Comparison of ENCODE assay signal across 11 mouse cellular contexts in genomic region chr11:23013580-23014294, GRCm38 (mm10). TPM values are rescaled to one million over a fixed set of nuclear protein-coding genes. Genes with fewer than 3 reads are reported as not detected.
A peak's percentile ranks its signal among the peaks of the same experiment; 100 is the strongest.
DNase-seq lines count a peak whose midpoint lies in the region; ATAC-seq and TF ChIP-seq lines count a peak whose summit lies in the region.
"Had no signal": no experiment of that assay in that cellular context is flagged by ENCODE, and none has a peak within 500 bp of the region (broad histone marks: within the 10 kb centered on the region; RNA-seq: fewer than 3 reads in every experiment).

No protein-coding gene starts in this region.

- H3K4me1 ChIP-seq in bone marrow, adult 2 months (ENCODE audit: control insufficient read depth, insufficient read depth, low read length), result no peaks in the 10 kb centered on the region
- H3K4me1 ChIP-seq: embryonic facial prominence, embryonic 12.5 days; limb, embryonic 15.5 days had no signal

- intact Hi-C loops in left cerebral cortex, postnatal 36 days (cut with DNase I), result no loop called here

- no peak for TF ChIP-seq POLR2A in bone marrow, adult 2 months (IDR thresholded peaks at IDR 0.05; ENCODE audit: borderline replicate concordance, control insufficient read depth, low read depth, low read length)

- no peak overlapping the region for H3K27ac ChIP-seq in layer of hippocampus, adult 2 months
- H3K27ac ChIP-seq in bone marrow, adult 2 months (ENCODE audit: control insufficient read depth, insufficient read depth, low read depth, low read length, poor library complexity), result no peak overlapping the region
- H3K27ac ChIP-seq: embryonic facial prominence, embryonic 12.5 days; limb, embryonic 15.5 days had no signal

- no peak for DNase-seq in layer of hippocampus, adult 2 months (ENCODE audit: low spot score in 2 of 2)
- no peak for DNase-seq in layer of hippocampus, adult 8-10 months (ENCODE audit: low spot score in 2 of 2)
- peak; percentile 40 for DNase-seq in naive thymus-derived CD4-positive, alpha-beta T cell, adult 2 months (ENCODE audit: low read depth)
- no peak for DNase-seq in right cerebral cortex, adult 2 months (ENCODE audit: low spot score in 2 of 2)
- DNase-seq in cerebellum, postnatal 14 days, result no peak
- no peak for DNase-seq in left cerebral cortex, postnatal 36 days (ENCODE audit: low spot score in 2 of 2)
- DNase-seq: adrenal gland, adult 2 months had no signal

- peak; percentile 50 for TF ChIP-seq CTCF in layer of hippocampus, adult 2 months (conservative IDR thresholded peaks at IDR 0.05)
- peak; percentile 70 for TF ChIP-seq CTCF in bone marrow, adult 2 months (IDR thresholded peaks at IDR 0.05; ENCODE audit: control insufficient read depth, insufficient read depth, low read length)

- no peak overlapping the region for H3K4me3 ChIP-seq in layer of hippocampus, adult 2 months
- no peak overlapping the region for H3K4me3 ChIP-seq in bone marrow, adult 2 months (replicated peaks; ENCODE audit: control insufficient read depth, low read depth, low read length)
- H3K4me3 ChIP-seq: embryonic facial prominence, embryonic 12.5 days; limb, embryonic 15.5 days had no signal

- peak; percentile 41 for ATAC-seq in CD4-positive, CD25-positive, alpha-beta regulatory T cell, adult 4 months

- WGBS in bone marrow, adult 2 months, result 87% methylated on average over 4 of the region's 4 CpGs

RNA-seq across cellular contexts. Expression of gene Fam161a, which starts 6.4 kb away (rescaled TPM):
- total RNA-seq in layer of hippocampus, adult 2 months (2021), result 1 to 10 TPM; 4.6 to 5.2 TPM
- total RNA-seq in layer of hippocampus, adult 8-10 months (2022), result 1 to 10 TPM; 4.1 to 5.6 (median 4.8) TPM
- 1 to 10 TPM; 3.1 to 3.8 TPM for polyA plus RNA-seq in CD4-positive, CD25-positive, alpha-beta regulatory T cell, adult 4 months (2017; shearing (Covaris generic))
- polyA plus RNA-seq in bone marrow, adult 2 months (2011; ENCODE audit: insufficient read depth, insufficient read length, low replicate concordance, missing spikeins), result 2.1 and 6.9 TPM in 2 replicates
- 1 to 10 TPM; 2.6 to 4.4 TPM for total RNA-seq in left cerebral cortex, postnatal 36 days (2021)

RNA-seq across cellular contexts. Expression of gene Cct4, which starts 23.4 kb away (rescaled TPM):
- total RNA-seq in layer of hippocampus, adult 2 months (2021), result 100 to 1,000 TPM; 100 TPM
- total RNA-seq in layer of hippocampus, adult 8-10 months (2022), result 100 to 1,000 TPM in 2 of 4 experiments, 10 to 100 TPM in 2; 93.7 to 125 (median 110) TPM
- polyA plus RNA-seq in CD4-positive, CD25-positive, alpha-beta regulatory T cell, adult 4 months (2017; shearing (Covaris generic)), result 100 to 1,000 TPM; 181 to 233 TPM
- 60.8 and 121 TPM in 2 replicates for polyA plus RNA-seq in bone marrow, adult 2 months (2011; ENCODE audit: insufficient read depth, insufficient read length, low replicate concordance, missing spikeins)
- 100 to 1,000 TPM in 1 of 2 experiments, 10 to 100 TPM in 1; 99.1 to 110 TPM for total RNA-seq in left cerebral cortex, postnatal 36 days (2021)

RNA-seq across cellular contexts. Expression of gene Commd1, which starts 31.6 kb away (rescaled TPM):
- total RNA-seq in layer of hippocampus, adult 2 months (2021), result 10 to 100 TPM; 51.2 to 60.4 TPM
- total RNA-seq in layer of hippocampus, adult 8-10 months (2022), result 10 to 100 TPM; 39.0 to 59.9 (median 56.6) TPM
- polyA plus RNA-seq in CD4-positive, CD25-positive, alpha-beta regulatory T cell, adult 4 months (2017; shearing (Covaris generic)), result 10 to 100 TPM; 78.2 to 81.2 TPM
- polyA plus RNA-seq in bone marrow, adult 2 months (2011; ENCODE audit: insufficient read depth, insufficient read length, low replicate concordance, missing spikeins), result 27.6 and 51.1 TPM in 2 replicates
- total RNA-seq in left cerebral cortex, postnatal 36 days (2021), result 10 to 100 TPM; 38.8 to 44.6 TPM

RNA-seq across cellular contexts. Expression of gene Gm28048, which starts 31.8 kb away (rescaled TPM):
- 10 to 100 TPM in 1 of 2 experiments, 1 to 10 TPM in 1; 9.3 to 11.1 TPM for total RNA-seq in layer of hippocampus, adult 2 months (2021)
- 10 to 100 TPM in 2 of 4 experiments, 1 to 10 TPM in 2; 8.8 to 14.8 (median 10.3) TPM for total RNA-seq in layer of hippocampus, adult 8-10 months (2022)
- polyA plus RNA-seq in CD4-positive, CD25-positive, alpha-beta regulatory T cell, adult 4 months (2017; shearing (Covaris generic)), result 10 to 100 TPM; 25.1 to 38.5 TPM
- polyA plus RNA-seq in bone marrow, adult 2 months (2011; ENCODE audit: insufficient read depth, insufficient read length, low replicate concordance, missing spikeins), result 13.8 and 21.9 TPM in 2 replicates
- total RNA-seq in left cerebral cortex, postnatal 36 days (2021), result 10 to 100 TPM in 1 of 2 experiments, 1 to 10 TPM in 1; 8.7 to 13.7 TPM
- polyA plus RNA-seq: adrenal gland, adult 2 months had no signal

RNA-seq across cellular contexts. Expression of gene Zrsr1, which starts 41.9 kb away (rescaled TPM):
- total RNA-seq in layer of hippocampus, adult 2 months (2021), result 10 to 100 TPM; 67.3 to 67.9 TPM
- total RNA-seq in layer of hippocampus, adult 8-10 months (2022), result 10 to 100 TPM; 57.8 to 76.0 (median 69.8) TPM
- 10 to 100 TPM in 1 of 2 experiments, 1 to 10 TPM in 1; 8.2 to 10.2 TPM for polyA plus RNA-seq in CD4-positive, CD25-positive, alpha-beta regulatory T cell, adult 4 months (2017; shearing (Covaris generic))
- polyA plus RNA-seq in bone marrow, adult 2 months (2011; ENCODE audit: insufficient read depth, insufficient read length, low replicate concordance, missing spikeins), result 31.7 and 34.0 TPM in 2 replicates
- 10 to 100 TPM; 67.9 to 69.8 TPM for total RNA-seq in left cerebral cortex, postnatal 36 days (2021)
